Mouse (Mus musculus) MN1 (cell line): ENCODE results near the gene Gna14.

Experiments
- DNase-seq: peaks from one replicate; pipeline ENCODE4 v3.0.0-alpha.2; 2016; ENCODE audit warnings: low spot score

Gna14 gene

GRCm38 (mm10) chr19:16514201-16514600, 78.6 kb downstream of the Gna14 start:
- DNase-seq: no peak

DNA sequence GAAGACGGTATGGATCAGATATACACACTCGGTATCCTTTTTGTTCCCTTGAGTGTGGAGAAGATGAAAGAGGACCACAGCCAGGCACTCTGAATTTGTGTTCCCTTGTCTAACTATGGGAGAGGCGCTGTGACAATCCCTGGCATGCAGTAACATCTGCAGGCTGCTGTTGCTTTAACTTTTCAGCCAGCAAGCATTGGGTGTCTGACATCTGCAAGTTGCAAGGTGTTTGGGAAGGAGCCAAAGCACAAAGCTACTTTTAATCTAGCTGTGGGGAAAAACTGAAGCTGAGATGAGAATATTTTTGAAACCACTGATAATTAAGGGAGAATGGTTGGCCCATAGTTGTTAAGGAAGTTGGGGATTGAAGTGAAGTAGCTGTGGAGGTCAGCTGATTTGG, 83.0 kb downstream of the Gna14 start:
- DNase-seq: no peak

GRCm38 (mm10) chr19:16520608-16521007, 85.0 kb downstream of the Gna14 start:
- DNase-seq: no peak

DNA sequence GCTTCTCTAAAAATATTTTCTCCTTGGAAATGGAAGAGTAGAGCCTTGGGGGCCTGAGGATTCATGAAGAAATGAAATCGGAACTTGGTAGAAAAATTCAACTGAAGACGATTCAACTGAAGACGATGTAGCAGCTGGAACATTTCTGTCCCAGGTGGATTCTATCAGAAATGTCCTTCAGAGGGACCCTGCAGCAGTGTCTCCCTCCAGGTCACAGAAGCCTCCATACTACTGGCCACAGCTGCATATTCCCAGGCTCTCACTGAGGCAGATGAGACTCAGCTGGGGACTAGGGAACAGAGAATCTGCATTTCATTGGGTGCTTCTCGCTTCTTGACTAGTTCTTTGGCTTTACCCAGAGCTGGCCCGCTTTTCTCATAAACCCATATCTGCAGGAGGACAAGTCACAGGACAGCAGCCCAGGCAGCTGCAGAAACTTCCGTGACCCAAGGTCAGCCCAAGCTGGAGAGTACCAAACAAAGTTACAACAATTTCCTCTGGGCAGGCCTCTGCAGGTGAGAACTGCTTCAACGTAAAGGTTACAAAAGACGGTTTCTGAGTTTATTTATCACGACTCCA, 90.8 kb downstream of the Gna14 start:
- no peak for DNase-seq

- no peak for DNase-seq
These were observed 91.5 kb downstream of the Gna14 start for GRCm38 (mm10) chr19:16527031-16527430.

GRCm38 (mm10) chr19:16528225-16528828, 92.8 kb downstream of the Gna14 start:
- peak; percentile 39 for DNase-seq

GRCm38 (mm10) chr19:16529293-16529920, 93.8 kb downstream of the Gna14 start:
- peak; percentile 56 for DNase-seq

GRCm38 (mm10) chr19:16529999-16530398, 94.4 kb downstream of the Gna14 start:
- DNase-seq: no peak

GRCm38 (mm10) chr19:16534311-16534710, 98.7 kb downstream of the Gna14 start:
- no peak for DNase-seq

DNA sequence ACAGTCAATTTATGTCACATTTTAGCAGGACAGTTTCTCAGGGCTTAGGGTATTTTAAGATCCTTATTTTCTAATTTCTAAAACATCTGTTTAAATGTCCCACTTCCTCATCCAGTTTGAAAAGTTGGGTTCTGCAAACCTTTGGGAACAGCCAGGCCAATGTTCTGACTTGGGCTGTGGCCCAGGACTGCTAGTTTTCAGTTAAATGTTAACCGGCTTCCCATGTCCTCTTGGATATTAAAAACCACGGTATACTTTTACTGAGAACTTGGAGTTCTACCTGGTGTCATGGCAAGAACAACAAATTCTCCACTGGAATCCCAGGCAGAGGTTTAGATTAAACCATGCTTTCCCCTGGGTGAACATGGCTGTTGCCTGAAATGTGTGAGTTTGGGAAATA, 102.9 kb downstream of the Gna14 start:
- no peak for DNase-seq

- no peak for DNase-seq
These were observed 108.1 kb downstream of the Gna14 start for GRCm38 (mm10) chr19:16543688-16544087.

GRCm38 (mm10) chr19:16556988-16557387, 121.4 kb downstream of the Gna14 start:
- no peak for DNase-seq

GRCm38 (mm10) chr19:16557971-16558370, 122.4 kb downstream of the Gna14 start:
- no peak for DNase-seq

DNA sequence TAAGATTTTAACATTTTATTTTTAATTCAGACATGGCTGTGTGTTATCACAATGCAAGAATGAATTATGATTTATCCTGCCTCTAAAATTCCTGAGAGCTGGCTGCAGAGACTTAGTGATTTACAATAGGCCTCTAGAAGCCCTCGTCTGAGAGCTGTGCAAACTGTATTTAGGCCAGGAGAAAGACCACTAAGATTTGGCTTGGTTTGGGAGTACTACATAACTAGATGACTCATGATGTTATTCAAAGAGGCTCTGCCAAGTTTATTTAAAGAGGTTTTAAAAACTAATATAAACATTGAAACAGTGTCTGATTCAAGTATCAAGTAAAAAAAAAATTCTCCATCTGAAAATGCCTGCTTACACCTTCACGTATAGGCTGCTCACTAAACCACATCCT, 123.0 kb downstream of the Gna14 start:
- no peak for DNase-seq

GRCm38 (mm10) chr19:16559243-16559896, 123.8 kb downstream of the Gna14 start:
- DNase-seq: no peak

- no peak for DNase-seq
These were observed 127.1 kb downstream of the Gna14 start for GRCm38 (mm10) chr19:16562676-16563075.

DNA sequence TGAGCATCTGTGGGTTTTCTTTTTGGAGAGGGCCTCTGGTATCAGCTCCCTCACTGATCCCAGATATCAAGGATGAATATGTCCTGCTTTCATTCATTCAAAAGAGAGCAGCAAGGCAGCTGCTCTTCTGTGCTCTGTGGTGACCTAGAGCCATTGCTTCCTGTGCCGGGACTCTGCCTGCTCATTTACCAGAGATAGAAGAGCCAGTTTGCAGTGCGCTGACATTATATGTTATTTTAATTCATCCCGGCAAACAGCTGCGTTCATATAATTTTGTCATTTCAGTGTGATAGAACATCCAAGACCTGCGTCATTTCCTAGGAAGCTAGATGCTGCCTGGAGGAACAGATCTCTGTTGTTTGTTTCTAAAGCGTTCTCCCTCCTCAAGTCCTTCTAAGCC, 141.2 kb downstream of the Gna14 start:
- DNase-seq: no peak

DNA sequence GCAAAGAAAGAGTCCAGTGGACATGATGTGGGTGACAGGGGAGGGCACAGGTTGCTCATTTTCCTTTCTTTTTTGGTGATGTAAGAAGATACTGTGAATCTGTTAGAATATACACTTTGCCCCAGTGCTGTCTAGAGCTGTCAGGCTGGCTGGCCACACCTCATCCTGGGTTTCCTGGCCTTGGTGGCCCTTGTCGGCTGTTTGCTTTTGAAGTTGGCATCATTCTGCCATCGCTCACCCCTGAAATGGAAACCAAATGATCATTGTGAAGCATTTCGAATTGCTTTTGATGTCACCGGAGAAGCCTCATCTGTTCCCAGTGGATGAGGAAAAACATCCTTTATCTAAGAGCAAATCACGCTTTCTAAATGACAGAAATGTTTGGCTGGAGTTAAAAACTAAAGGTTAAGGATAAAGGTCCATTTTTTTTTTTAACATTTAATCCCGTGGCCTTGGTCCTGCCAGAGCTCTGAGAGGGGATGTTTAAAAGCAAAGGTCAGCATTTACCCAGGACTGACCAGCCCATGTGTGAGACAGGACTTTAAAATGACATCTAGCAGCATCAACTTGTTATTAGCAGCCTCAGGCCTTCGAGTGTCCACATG, 144.2 kb downstream of the Gna14 start:
- DNase-seq: no peak

GRCm38 (mm10) chr19:16580501-16580900, 144.9 kb downstream of the Gna14 start:
- no peak for DNase-seq

DNA sequence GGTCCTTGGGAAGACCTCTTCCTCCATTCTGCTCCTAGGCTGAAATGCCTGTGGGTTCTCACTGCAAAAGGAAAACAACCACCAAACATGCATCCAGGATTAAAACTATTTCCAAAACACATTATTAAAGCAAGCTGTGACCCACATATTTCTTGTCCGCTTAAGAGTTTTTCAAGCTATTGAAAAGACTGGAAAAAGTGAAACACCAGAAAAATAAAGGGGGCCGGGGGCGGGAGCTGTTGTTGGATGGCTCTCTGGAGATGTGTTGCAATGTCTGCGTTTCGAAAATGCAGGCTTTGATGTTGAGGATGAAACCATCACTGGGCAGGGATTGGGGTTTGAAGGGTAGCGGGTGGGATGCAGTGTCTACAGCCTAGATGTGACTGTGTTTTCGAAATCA, 149.0 kb downstream of the Gna14 start:
- no peak for DNase-seq

DNA sequence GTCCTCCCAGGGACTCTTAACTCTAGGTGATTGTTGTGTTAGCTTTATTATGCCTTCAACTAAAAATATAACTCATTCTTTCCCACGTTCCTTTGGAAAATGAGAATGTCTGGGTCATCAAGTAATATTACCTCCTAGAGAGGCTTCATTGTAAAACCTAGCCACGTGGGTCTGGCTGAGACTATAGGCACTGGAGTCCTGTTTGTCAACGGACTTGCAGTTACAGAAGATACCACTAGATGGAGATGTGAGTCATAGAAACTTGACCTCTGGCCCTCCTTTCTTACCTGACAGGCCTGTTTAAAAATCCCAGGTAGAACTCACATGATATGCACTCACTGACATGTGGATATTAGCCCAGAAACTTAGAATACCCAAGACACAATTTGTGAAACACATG, 149.8 kb downstream of the Gna14 start:
- DNase-seq: peak; percentile 21

- no peak for DNase-seq
These were observed 157.9 kb downstream of the Gna14 start for GRCm38 (mm10) chr19:16593256-16593974.
